Mouse (Mus musculus): Measurements from ENCODE around the gene Rps6kb2.

The Rps6kb2 gene

GRCm38 (mm10) chr19:4189051-4189620 is 26.0 kb upstream of the Rps6kb2 start:
- no peak for DNase-seq (ENCODE audit: low spot score in 2 of 2)

GRCm38 (mm10) chr19:4187303-4187702 is 24.1 kb upstream of the Rps6kb2 start:
- no peak for DNase-seq (ENCODE audit: low spot score in 2 of 2)

- DNase-seq (ENCODE audit: low spot score in 2 of 2): peak; percentile 40 to 48
Observed at GRCm38 (mm10) chr19:4184976-4185975, 22.1 kb upstream of the Rps6kb2 start.

GRCm38 (mm10) chr19:4183689-4184088 is 20.5 kb upstream of the Rps6kb2 start:
- DNase-seq (ENCODE audit: low spot score in 2 of 2): no peak

- peak in 1 of 2 experiments; percentile 48 for DNase-seq (ENCODE audit: low spot score in 2 of 2)
Observed at GRCm38 (mm10) chr19:4181892-4182291, 18.7 kb upstream of the Rps6kb2 start.

- DNase-seq (ENCODE audit: low spot score in 2 of 2): no peak
Observed at GRCm38 (mm10) chr19:4180411-4180810, 17.3 kb upstream of the Rps6kb2 start.

GRCm38 (mm10) chr19:4175368-4175947 is 12.3 kb upstream of the Rps6kb2 start, which contains the start of gene Carns1:
Gene Carns1, minus strand, starts transcription at chr19:4175479.
- DNase-seq (ENCODE audit: low spot score in 2 of 2): no peak

- DNase-seq (ENCODE audit: low spot score in 2 of 2): no peak
Observed at GRCm38 (mm10) chr19:4172925-4173324, 9.8 kb upstream of the Rps6kb2 start.

GRCm38 (mm10) chr19:4171393-4172290 is 8.5 kb upstream of the Rps6kb2 start:
- DNase-seq (ENCODE audit: low spot score in 2 of 2): no peak

- no peak for DNase-seq (ENCODE audit: low spot score in 2 of 2)
Observed at GRCm38 (mm10) chr19:4170723-4171392, 7.7 kb upstream of the Rps6kb2 start.

- DNase-seq (ENCODE audit: low spot score in 2 of 2): no peak
Observed at GRCm38 (mm10) chr19:4169810-4170209, 6.7 kb upstream of the Rps6kb2 start.

- peak; percentile 99 to 100 for DNase-seq (ENCODE audit: low spot score in 2 of 2)
Observed at GRCm38 (mm10) chr19:4169378-4169784, 6.2 kb upstream of the Rps6kb2 start.

- DNase-seq (ENCODE audit: low spot score in 2 of 2): no peak
Observed at GRCm38 (mm10) chr19:4166678-4167476, 3.7 kb upstream of the Rps6kb2 start.

- DNase-seq (ENCODE audit: low spot score in 2 of 2): no peak
Observed at GRCm38 (mm10) chr19:4164721-4165120, 1.6 kb upstream of the Rps6kb2 start.

- no peak for DNase-seq (ENCODE audit: low spot score in 2 of 2)
Observed at GRCm38 (mm10) chr19:4164100-4164499, 946 bp upstream of the Rps6kb2 start.

GRCm38 (mm10) chr19:4163543-4163887 is 361 bp upstream of the Rps6kb2 start:
- DNase-seq (ENCODE audit: low spot score in 2 of 2): no peak

- DNase-seq (ENCODE audit: low spot score in 2 of 2): no peak
Observed at GRCm38 (mm10) chr19:4159049-4159448, 4.1 kb downstream of the Rps6kb2 start.

GRCm38 (mm10) chr19:4156771-4157170 is 6.4 kb downstream of the Rps6kb2 start:
- DNase-seq (ENCODE audit: low spot score in 2 of 2): no peak

- no peak for DNase-seq (ENCODE audit: low spot score in 2 of 2)
Observed at GRCm38 (mm10) chr19:4156073-4156579, 7.0 kb downstream of the Rps6kb2 start.

Measured in spleen, postnatal 14 days (tissue).